Mouse (Mus musculus) kidney, adult 9 months (tissue): ENCODE results near the gene Etnk1.
"Not testable (repeated sequence)": the region's sequence is repeated elsewhere in the genome, so short reads cannot be mapped to it uniquely, and the experiment has no call there.

Source experiments
- DNase-seq: peaks from one replicate; pipeline ENCODE4 v3.0.0; 2022

The Etnk1 gene

DNA sequence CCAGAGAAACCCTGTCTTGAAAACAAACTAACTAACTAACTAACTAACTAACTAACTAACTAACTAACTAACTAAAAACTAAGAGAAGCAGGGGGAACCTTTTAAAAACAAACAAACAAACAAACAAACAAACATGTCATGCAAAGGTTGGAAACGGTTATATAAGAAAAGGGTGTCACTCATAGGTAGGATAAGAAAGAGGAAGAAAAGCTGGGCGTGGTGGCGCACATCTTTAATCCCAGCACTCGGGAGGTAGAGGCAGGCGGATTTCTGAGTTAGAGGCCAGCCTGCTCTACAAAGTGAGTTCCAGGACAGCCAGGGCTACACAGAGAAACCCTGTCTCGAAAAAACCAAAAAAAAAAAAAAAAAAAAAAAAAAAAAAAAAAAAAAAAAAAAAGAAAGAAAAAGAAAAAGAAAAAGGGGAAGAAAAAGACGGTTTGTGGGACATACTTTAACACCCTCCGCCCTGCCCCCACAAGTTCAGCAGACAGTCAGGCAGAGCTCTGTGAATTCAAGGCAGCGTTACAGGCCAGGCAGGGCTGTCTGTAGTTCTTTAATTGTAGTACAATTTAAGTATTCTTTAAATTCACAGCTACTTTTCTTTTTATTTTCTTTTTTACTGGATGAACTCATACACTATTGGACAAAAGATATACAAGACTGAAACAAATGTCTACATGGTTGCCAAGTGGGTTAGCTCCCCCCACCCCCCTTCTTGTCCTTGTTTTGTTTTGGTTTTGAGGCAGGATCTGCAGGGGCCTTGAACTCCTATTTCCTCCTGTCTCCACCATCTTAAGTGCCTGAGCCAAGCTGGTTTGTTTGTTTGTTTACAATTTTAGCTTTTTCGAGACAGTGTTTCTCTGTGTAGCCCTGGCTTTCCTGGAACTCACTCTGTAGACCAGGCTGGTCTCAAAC lies 15.7 kb upstream of the Etnk1 start:
- not testable (repeated sequence) for DNase-seq

DNA sequence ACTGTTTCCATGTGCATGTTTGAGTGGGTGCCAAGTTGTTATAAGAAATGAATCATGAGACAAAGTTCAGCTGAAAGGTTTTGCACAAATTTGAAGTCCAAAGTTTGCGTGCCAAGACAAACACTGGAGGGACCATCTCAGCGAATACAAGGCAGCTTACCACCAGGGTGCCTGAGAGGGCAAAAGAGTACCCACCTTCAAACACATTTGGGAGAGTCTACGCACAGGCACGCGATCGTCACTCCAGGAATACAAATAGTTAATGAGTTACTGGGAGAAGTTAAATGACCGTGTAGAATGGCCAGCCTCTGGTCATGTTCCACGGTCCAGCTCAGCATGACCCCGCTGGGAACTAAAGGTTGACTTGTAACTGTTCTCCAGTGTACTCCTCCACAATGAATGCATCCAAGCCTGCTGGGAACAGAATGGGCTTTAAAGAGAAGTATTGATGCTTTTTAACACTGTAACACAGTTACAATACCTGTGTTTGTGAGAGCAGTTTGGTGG lies 14.6 kb upstream of the Etnk1 start:
- DNase-seq, result peak; percentile 96

GRCm38 (mm10) chr6:143153160-143153559 lies 13.9 kb upstream of the Etnk1 start:
- no peak for DNase-seq

GRCm38 (mm10) chr6:143153751-143154494 lies 13.1 kb upstream of the Etnk1 start:
- DNase-seq, result no peak

- DNase-seq, result peak; percentile 89
These were observed 12.1 kb upstream of the Etnk1 start for GRCm38 (mm10) chr6:143154885-143155284.

- DNase-seq, result no peak
These were observed 11.0 kb upstream of the Etnk1 start for GRCm38 (mm10) chr6:143155996-143156395.

DNA sequence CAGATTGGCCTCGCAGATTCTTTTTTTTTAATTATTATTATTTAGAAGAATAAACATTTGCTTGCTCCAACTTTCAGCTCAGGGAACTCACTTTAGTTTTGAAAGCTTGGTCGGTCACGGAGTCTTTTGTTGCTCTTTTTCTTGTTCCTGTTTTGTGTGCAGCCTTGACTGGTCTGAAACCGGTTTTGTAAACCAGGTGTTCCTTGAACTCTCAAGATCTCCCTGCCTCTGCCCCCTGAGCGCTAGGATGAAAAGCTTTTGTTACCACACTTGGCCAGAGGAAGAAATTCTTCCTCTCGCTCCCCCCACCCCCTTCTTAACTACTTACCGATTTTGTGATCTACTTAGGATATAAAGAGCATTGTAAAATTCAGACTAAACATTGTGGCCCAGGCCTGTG lies 10.3 kb upstream of the Etnk1 start:
- DNase-seq, result no peak

DNA sequence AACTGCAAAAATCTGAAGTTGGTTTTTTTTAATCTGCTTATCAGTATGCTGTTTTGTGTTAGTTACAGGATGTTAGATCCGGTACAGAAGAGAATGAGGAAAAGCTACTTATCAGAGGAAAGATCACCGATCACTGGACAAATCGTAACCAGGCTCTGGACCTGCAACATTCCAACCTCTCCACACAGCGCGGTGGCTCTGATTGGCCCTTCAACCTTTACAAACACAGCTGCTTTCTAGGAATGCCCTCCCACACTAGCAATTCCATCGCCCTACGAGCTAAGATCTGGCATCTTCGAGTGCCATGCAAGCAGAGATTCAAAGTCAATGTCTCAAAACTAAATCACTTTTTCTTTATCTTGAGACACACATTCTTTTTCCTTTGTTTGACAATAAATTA lies 9.6 kb upstream of the Etnk1 start:
- DNase-seq, result no peak

- DNase-seq, result peak; percentile 60
These were observed 6.3 kb upstream of the Etnk1 start for GRCm38 (mm10) chr6:143160572-143161231.

- no peak for DNase-seq
These were observed 4.7 kb upstream of the Etnk1 start for GRCm38 (mm10) chr6:143162161-143162877.

DNA sequence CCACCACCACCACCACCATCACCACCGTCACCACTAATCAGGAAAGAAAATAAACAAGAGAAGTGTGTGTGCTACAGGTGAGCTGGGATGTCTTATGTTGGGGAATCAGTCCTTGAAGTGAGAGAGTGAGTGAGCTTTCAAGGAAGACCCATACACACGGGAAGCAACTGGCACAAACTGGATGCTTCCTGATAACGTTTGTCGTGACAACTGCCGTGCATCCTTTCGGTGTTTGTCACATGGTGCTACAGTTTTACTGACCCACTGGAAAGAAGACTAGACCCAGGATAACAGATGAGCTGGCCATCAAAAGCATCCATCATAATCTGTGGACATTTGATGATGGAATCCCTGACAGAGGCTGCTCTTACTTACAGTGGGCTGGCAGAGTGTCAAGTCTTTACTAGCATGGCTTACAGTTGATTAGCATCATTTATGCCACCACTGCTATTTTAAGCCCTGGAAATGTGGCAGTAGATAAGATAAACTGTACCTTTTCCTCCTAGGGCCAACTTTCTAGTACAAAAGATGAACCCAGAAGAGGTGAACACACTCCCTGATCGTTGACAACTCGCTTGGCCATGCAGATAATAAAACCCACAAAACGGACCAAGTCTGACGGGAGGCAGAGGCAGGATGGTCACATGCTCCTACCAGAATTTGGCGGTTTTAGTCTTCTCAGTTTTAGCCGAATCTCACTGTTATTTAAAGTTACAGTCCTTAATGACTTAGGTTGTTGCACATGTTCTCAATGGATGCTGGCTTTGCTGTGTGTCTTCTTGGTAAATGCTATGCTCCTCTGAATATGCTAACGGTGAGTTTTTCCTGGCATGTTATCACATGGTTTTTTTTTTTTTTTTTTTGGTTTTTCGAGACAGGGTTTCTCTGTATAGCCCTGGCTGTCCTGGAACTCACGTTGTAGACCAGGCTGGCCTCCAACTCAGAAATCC lies 2.8 kb upstream of the Etnk1 start:
- DNase-seq, result no peak

- no peak for DNase-seq
These were observed 2.1 kb upstream of the Etnk1 start for GRCm38 (mm10) chr6:143164906-143165255.

- DNase-seq, result no peak
These were observed 1.4 kb upstream of the Etnk1 start for GRCm38 (mm10) chr6:143165404-143166257.

GRCm38 (mm10) chr6:143167409-143167919 lies 443 bp downstream of the Etnk1 start:
- DNase-seq, result no peak

GRCm38 (mm10) chr6:143167981-143168674 lies 1.1 kb downstream of the Etnk1 start:
- no peak for DNase-seq

DNA sequence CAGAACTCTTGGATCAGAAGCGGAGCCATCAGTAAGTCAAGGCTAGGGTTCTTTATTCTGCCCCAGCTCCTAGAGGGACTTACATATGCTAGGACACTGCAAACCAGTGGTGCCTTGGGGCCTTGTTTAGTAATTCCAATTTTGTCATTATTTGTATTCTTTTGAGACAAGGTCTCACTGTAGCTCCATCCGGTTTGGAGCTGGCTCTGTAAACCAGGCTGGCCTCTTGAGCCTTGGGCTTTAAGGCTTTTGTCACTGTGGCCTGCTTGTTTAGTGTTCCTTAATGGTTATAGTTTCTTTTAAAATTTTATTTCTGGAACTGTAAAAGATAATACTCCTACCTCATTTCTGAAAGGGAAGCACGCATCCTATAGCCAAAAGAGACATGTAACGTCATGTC lies 2.4 kb downstream of the Etnk1 start:
- no peak for DNase-seq

DNA sequence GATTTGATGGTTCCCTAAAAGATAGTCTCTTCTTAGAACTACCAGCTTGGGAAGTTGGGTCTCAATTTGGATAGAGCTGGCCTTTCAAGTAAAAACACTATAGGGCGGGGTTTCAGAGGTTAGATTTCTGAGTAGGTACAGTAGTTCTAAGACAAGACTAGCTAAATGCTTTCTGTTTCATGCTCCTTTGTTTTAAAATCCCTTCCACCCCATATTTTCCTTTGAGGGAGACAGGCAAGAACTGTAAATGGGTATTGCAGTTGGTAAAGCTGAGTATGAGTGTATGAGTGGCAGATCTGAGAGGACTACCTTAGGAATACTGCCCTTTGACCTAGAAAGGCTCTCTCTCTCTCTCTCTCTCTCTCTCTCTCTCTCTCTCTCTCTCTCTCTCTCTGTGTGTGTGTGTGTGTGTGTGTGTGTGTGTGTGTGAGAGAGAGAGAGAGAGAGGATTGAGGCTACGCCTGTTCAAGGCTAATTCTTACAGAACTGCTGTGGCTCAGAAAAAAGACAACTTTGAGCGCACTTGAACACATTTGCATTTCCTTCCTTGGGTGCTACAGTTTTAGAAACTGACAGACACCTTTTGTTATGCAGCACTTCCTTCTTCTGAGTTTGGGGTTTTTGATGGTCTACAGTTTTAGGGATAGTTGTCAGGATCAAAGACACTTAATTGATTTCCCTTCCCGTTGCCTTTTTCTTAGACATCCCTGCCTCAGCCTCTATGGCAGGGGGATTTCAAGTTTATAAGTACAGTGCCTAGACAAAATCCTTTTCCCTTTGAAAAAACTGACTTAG lies 3.3 kb downstream of the Etnk1 start:
- DNase-seq, result no peak

GRCm38 (mm10) chr6:143171066-143171465 lies 4.0 kb downstream of the Etnk1 start:
- DNase-seq, result no peak
